Mouse (Mus musculus) kidney, adult 11 months (tissue): ENCODE results near the gene Kcnj11.

Experiments used
- DNase-seq: peaks from one replicate; pipeline ENCODE4 v3.0.0; 2022

Gene Kcnj11

DNA sequence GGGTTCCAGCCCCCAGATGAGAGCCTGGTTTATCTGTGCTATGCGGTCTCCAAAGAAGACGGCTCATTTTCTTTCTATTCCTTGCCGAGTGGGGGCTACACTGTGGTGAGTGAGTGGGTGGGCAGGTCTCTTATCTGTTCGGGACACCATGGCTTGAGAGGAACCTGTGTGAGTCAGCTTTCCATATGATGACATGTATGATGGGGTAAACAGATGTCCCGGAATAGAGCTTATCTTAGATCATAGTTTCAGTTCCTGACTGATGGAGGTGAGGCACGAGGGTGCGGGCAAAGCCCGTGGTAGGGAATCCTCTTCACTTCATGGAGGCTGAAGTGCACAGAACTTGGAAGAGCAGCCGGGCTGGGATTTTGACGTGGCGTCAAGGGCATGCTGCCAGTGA lies 54.7 kb downstream of the Kcnj11 start:
- DNase-seq: no peak

- DNase-seq: no peak
Measured at GRCm38 (mm10) chr7:46044106-46044505, 56.5 kb downstream of the Kcnj11 start.
